Mouse (Mus musculus): ENCODE results near the gene Bcl6.

The Bcl6 gene

GRCm38 (mm10) chr16:23927301-23928114 lies 61.1 kb downstream of the Bcl6 start:
- DNase-seq (ENCODE audit: low spot score in 2 of 2): no peak

GRCm38 (mm10) chr16:23922906-23923305 lies 65.7 kb downstream of the Bcl6 start:
- DNase-seq (ENCODE audit: low spot score in 2 of 2): no peak

GRCm38 (mm10) chr16:23921697-23922096 lies 67.0 kb downstream of the Bcl6 start:
- DNase-seq (ENCODE audit: low spot score in 2 of 2): no peak

- DNase-seq (ENCODE audit: low spot score in 2 of 2): no peak
Measured at GRCm38 (mm10) chr16:23919418-23919817, 69.2 kb downstream of the Bcl6 start.
